Mouse (Mus musculus) myocyte (in vitro differentiated cells): Measurements from ENCODE around the gene Eif2b1. TPM values are rescaled to one million over a fixed set of nuclear protein-coding genes. Genes with fewer than 3 reads are reported as not detected.

Experiments
- H3K27me3 ChIP-seq: one replicate; pipeline ENCODE4 v1.6.1; 2011; ENCODE audit not compliant: control insufficient read depth, insufficient read depth, insufficient read length
- H3K36me3 ChIP-seq: one replicate; pipeline ENCODE4 v1.6.1; 2011; ENCODE audit not compliant: control insufficient read depth, insufficient read depth
- H3K4me2 ChIP-seq: one replicate; pipeline ENCODE4 v1.6.1; 2011; ENCODE audit warnings: low read depth, control low read depth
- H3K4me3 ChIP-seq: one replicate; pipeline ENCODE4 v1.5.1; 2011; ENCODE audit warnings: mild to moderate bottlenecking, control low read depth, moderate library complexity
- H3K79me2 ChIP-seq: one replicate; pipeline ENCODE4 v1.6.1; 2011; ENCODE audit not compliant: control insufficient read depth, insufficient read depth
- H3ac ChIP-seq: one replicate; pipeline ENCODE4 v1.6.1; 2011; ENCODE audit not compliant: control insufficient read depth, insufficient read length
- CEBPB ChIP-seq: IDR thresholded peaks from 2 replicates; pipeline ENCODE4 v1.6.1; 2011; ENCODE audit warnings: mild to moderate bottlenecking, moderate library complexity; ENCODE audit not compliant: poor library complexity, insufficient read depth, severe bottlenecking
- E2F4 ChIP-seq: IDR thresholded peaks from one replicate; pipeline ENCODE4 v1.6.1; 2011; ENCODE audit warnings: mild to moderate bottlenecking, control low read depth, moderate library complexity; ENCODE audit not compliant: insufficient read depth
- MAX ChIP-seq: IDR thresholded peaks from one replicate; pipeline ENCODE4 v1.6.1; 2011; ENCODE audit warnings: low read depth, mild to moderate bottlenecking, control low read depth
- MYOD1 ChIP-seq, 3 experiments: IDR thresholded peaks; one replicate each; pipeline ENCODE4 v1.6.1; 2011; ENCODE audit warnings: control low read depth in 2 of 3, low read depth in 2 of 3, mild to moderate bottlenecking in 2 of 3, moderate library complexity in 1 of 3; ENCODE audit not compliant: insufficient read length in 2 of 3, control insufficient read depth in 1 of 3
- MYOG ChIP-seq, 3 experiments: IDR thresholded peaks; one replicate each; pipeline ENCODE4 v1.6.1; 2011; ENCODE audit warnings: control low read depth in 2 of 3, low read depth in 2 of 3, mild to moderate bottlenecking in 2 of 3; ENCODE audit not compliant: insufficient read length in 2 of 3, control insufficient read depth in 1 of 3, insufficient read depth in 1 of 3
- POLR2A ChIP-seq: IDR thresholded peaks from one replicate; pipeline ENCODE4 v1.6.1; 2011; ENCODE audit warnings: low read depth, mild to moderate bottlenecking, control low read depth, moderate library complexity; ENCODE audit not compliant: insufficient read length
- POLR2AphosphoS2 ChIP-seq: IDR thresholded peaks from one replicate; pipeline ENCODE4 v1.6.1; 2011; ENCODE audit warnings: low read depth, control low read depth; ENCODE audit not compliant: insufficient read length
- REST ChIP-seq: IDR thresholded peaks from one replicate; pipeline ENCODE4 v1.6.1; 2011; ENCODE audit warnings: mild to moderate bottlenecking, control low read depth, moderate library complexity; ENCODE audit not compliant: insufficient read depth, insufficient read length
- SRF ChIP-seq: IDR thresholded peaks from one replicate; pipeline ENCODE4 v1.6.1; 2011; ENCODE audit warnings: low read depth; ENCODE audit not compliant: control insufficient read depth, insufficient read length
- TCF12 ChIP-seq: IDR thresholded peaks from one replicate; pipeline ENCODE4 v1.6.1; 2011; ENCODE audit warnings: mild to moderate bottlenecking, control low read depth; ENCODE audit not compliant: poor library complexity, insufficient read depth, severe bottlenecking
- TCF3 ChIP-seq: IDR thresholded peaks from one replicate; pipeline ENCODE4 v1.6.1; 2011; ENCODE audit warnings: low read depth, control low read depth; ENCODE audit not compliant: insufficient read length
- USF1 ChIP-seq: IDR thresholded peaks from one replicate; pipeline ENCODE4 v1.6.1; 2011; ENCODE audit warnings: low read depth, mild to moderate bottlenecking, control low read depth, moderate library complexity
- polyA plus RNA-seq: library from polyadenylated mRNA; unstranded; fragments of >200 nt; fragmentation: generic; extraction: Trizol; gene quantifications from one replicate; pipeline ENCODE4 v1.2.1, GENCODE M21; 2012; ENCODE audit warnings: missing spikeins

Eif2b1 gene
- polyA plus RNA-seq, 1 experiment = 37.6 TPM

- H3K4me2 ChIP-seq = no peak overlapping the region
- no peaks in the 10 kb centered on the region for H3K27me3 ChIP-seq
- H3ac ChIP-seq = no peak overlapping the region
- H3K36me3 ChIP-seq = no peaks in the 10 kb centered on the region
- no peak overlapping the region for H3K4me3 ChIP-seq
- H3K79me2 ChIP-seq = no peaks in the 10 kb centered on the region
- no peak for TF ChIP-seq E2F4
- TF ChIP-seq MAX = no peak
Observed at GRCm38 (mm10) chr5:124618711-124619110, 39.8 kb upstream of the Eif2b1 start.

- Histone ChIP-seq H3K4me2 (no peak overlapping the region), H3K27me3 (no peaks in the 10 kb centered on the region), H3K79me2 (no peaks in the 10 kb centered on the region), H3K4me3 (no peak overlapping the region), H3K36me3 (no peaks in the 10 kb centered on the region), H3ac (no peak overlapping the region)
- TF ChIP-seq CEBPB = no peak
- TF ChIP-seq MYOG (IDR thresholded peaks at IDR 0.05; ENCODE audit: control insufficient read depth in 1 of 3, insufficient read depth in 1 of 3, insufficient read length in 2 of 3, low read depth in 2 of 3) = no peak
- no peak for TF ChIP-seq POLR2A
- no peak for TF ChIP-seq MAX
- no peak for TF ChIP-seq USF1
- TF ChIP-seq MYOD1 (IDR thresholded peaks at IDR 0.05; ENCODE audit: control insufficient read depth in 1 of 3, insufficient read length in 2 of 3, low read depth in 2 of 3) = no peak
- TF ChIP-seq E2F4 = no peak
- no peak for TF ChIP-seq TCF3
- no peak for TF ChIP-seq SRF
Observed at GRCm38 (mm10) chr5:124614709-124615108, 35.8 kb upstream of the Eif2b1 start.

GRCm38 (mm10) chr5:124610965-124611364 lies 32.0 kb upstream of the Eif2b1 start:
- Histone ChIP-seq H3ac (no peak overlapping the region), H3K4me3 (no peak overlapping the region), H3K4me2 (no peak overlapping the region), H3K79me2 (no peaks in the 10 kb centered on the region), H3K36me3 (no peaks in the 10 kb centered on the region), H3K27me3 (no peaks in the 10 kb centered on the region)
- TF ChIP-seq SRF = no peak
- no peak for TF ChIP-seq MYOD1 (IDR thresholded peaks at IDR 0.05; ENCODE audit: control insufficient read depth in 1 of 3, insufficient read length in 2 of 3, low read depth in 2 of 3)
- no peak for TF ChIP-seq CEBPB
- TF ChIP-seq TCF12 = no peak
- no peak for TF ChIP-seq USF1
- no peak for TF ChIP-seq TCF3
- TF ChIP-seq MAX = no peak
- no peak for TF ChIP-seq POLR2A
- no peak for TF ChIP-seq MYOG (IDR thresholded peaks at IDR 0.05; ENCODE audit: control insufficient read depth in 1 of 3, insufficient read depth in 1 of 3, insufficient read length in 2 of 3, low read depth in 2 of 3)
- TF ChIP-seq E2F4 = no peak

- TF ChIP-seq CEBPB (no peak), REST (no peak), E2F4 (no peak), MAX (no peak), MYOG (IDR thresholded peaks at IDR 0.05; ENCODE audit: control insufficient read depth in 1 of 3, insufficient read depth in 1 of 3, insufficient read length in 2 of 3, low read depth in 2 of 3) (no peak), SRF (no peak), TCF3 (no peak), MYOD1 (IDR thresholded peaks at IDR 0.05; ENCODE audit: control insufficient read depth in 1 of 3, insufficient read length in 2 of 3, low read depth in 2 of 3) (no peak), POLR2A (no peak), POLR2AphosphoS2 (no peak), USF1 (no peak), TCF12 (no peak)
- H3K79me2 ChIP-seq = no peaks in the 10 kb centered on the region
- no peak overlapping the region for H3K4me3 ChIP-seq
Observed at GRCm38 (mm10) chr5:124605041-124605622, 26.2 kb upstream of the Eif2b1 start.

GRCm38 (mm10) chr5:124604296-124604695 lies 25.4 kb upstream of the Eif2b1 start:
- no peak overlapping the region for H3K4me2 ChIP-seq
- H3K27me3 ChIP-seq = no peaks in the 10 kb centered on the region
- no peaks in the 10 kb centered on the region for H3K36me3 ChIP-seq
- no peak overlapping the region for H3K4me3 ChIP-seq
- H3K79me2 ChIP-seq = no peaks in the 10 kb centered on the region
- H3ac ChIP-seq = no peak overlapping the region
- no peak for TF ChIP-seq MAX
- TF ChIP-seq POLR2A = no peak
- TF ChIP-seq SRF = no peak
- no peak for TF ChIP-seq TCF12
- no peak for TF ChIP-seq TCF3
- TF ChIP-seq E2F4 = no peak
- TF ChIP-seq MYOD1 (IDR thresholded peaks at IDR 0.05; ENCODE audit: control insufficient read depth in 1 of 3, insufficient read length in 2 of 3, low read depth in 2 of 3) = no peak
- TF ChIP-seq REST = no peak
- no peak for TF ChIP-seq POLR2AphosphoS2
- TF ChIP-seq CEBPB = no peak
- no peak for TF ChIP-seq MYOG (IDR thresholded peaks at IDR 0.05; ENCODE audit: control insufficient read depth in 1 of 3, insufficient read depth in 1 of 3, insufficient read length in 2 of 3, low read depth in 2 of 3)
- no peak for TF ChIP-seq USF1

More at GRCm38 (mm10) chr5:124605041-124605622, 26.2 kb upstream of the Eif2b1 start:
- Histone ChIP-seq H3K27me3 (no peaks in the 10 kb centered on the region), H3ac (no peak overlapping the region), H3K36me3 (no peaks in the 10 kb centered on the region), H3K4me2 (no peak overlapping the region)
